Mouse (Mus musculus) midbrain, embryonic 15.5 days (tissue): ENCODE results near the gene Katnal1. TPM values are rescaled to one million over a fixed set of nuclear protein-coding genes. Genes with fewer than 3 reads are reported as not detected.

Experiments used
- polyA plus RNA-seq: library from polyadenylated mRNA; unstranded; fragments of >200 nt; fragmentation: Nextera tagmentation; extraction: Ambion mirVana; gene quantifications from 2 replicates; pipeline ENCODE4 v1.2.1, GENCODE M21; 2015

Gene Katnal1
- polyA plus RNA-seq, 1 experiment from 2014 or later: 42.7 TPM

Other genes with a start within 250 kb of the Katnal1 start
- gene Gm42791, start 65.8 kb upstream of the Katnal1 start, polyA plus RNA-seq: 6.5 and 8.6 TPM in 2 replicates